Mouse (Mus musculus) small intestine, adult 2 months (tissue): Measurements from ENCODE around the gene Xylt1. TPM values are rescaled to one million over a fixed set of nuclear protein-coding genes. Genes with fewer than 3 reads are reported as not detected.

Experiments
- H3K27ac ChIP-seq: fragments of 200-500 bp; 2 replicates; pipeline ENCODE4 v1.5.1; 2012; ENCODE audit warnings: low read depth, low read length, control low read depth, inconsistent platforms; ENCODE audit not compliant: insufficient read depth
- H3K27me3 ChIP-seq: fragments of 200-500 bp; 2 replicates; pipeline ENCODE4 v1.6.1; 2012; ENCODE audit warnings: mild to moderate bottlenecking, moderate library complexity, low read length, inconsistent platforms; ENCODE audit not compliant: control insufficient read depth, insufficient read depth
- H3K36me3 ChIP-seq: fragments of 200-500 bp; 2 replicates; pipeline ENCODE4 v1.6.1; 2012; ENCODE audit warnings: mild to moderate bottlenecking, low read length, control low read depth, inconsistent platforms; ENCODE audit not compliant: control insufficient read depth, insufficient read depth
- H3K4me1 ChIP-seq: fragments of 200-500 bp; 2 replicates; pipeline ENCODE4 v1.6.1; 2012; ENCODE audit warnings: low read length, inconsistent platforms, mixed read lengths; ENCODE audit not compliant: control insufficient read depth, insufficient read depth, insufficient read length
- H3K4me3 ChIP-seq: fragments of 200-500 bp; 2 replicates; pipeline ENCODE4 v1.5.1; 2012; ENCODE audit warnings: low read depth, mild to moderate bottlenecking, control low read depth, inconsistent platforms, low read length, moderate library complexity
- CTCF ChIP-seq: fragments of 200-500 bp; IDR thresholded peaks from 2 replicates; pipeline ENCODE4 v1.5.1; 2012; ENCODE audit warnings: low read depth, mild to moderate bottlenecking, control low read depth, inconsistent platforms, low read length, moderate library complexity, mixed read lengths; ENCODE audit not compliant: insufficient replicate concordance, insufficient read length; ENCODE audit errors: extremely low read depth
- POLR2A ChIP-seq: fragments of 200-500 bp; IDR thresholded peaks from 2 replicates; pipeline ENCODE4 v1.6.1; 2012; ENCODE audit warnings: low read depth, mild to moderate bottlenecking, control low read depth, inconsistent platforms, low read length, moderate library complexity
- WGBS: fragments of 180-500 bp; shearing (Covaris S2); methylation state at CpG from one replicate; pipeline ENCODE4 v1.1.7; 2018; 5-methylcytosine and 5-hydroxymethylcytosine counted together
- polyA plus RNA-seq: library from polyadenylated mRNA; depleted of rRNA; stranded (reverse); fragments of >200 nt; gene quantifications from 2 replicates; pipeline ENCODE4 v1.2.3, GENCODE M21; 2012

Gene Xylt1
- polyA plus RNA-seq, 1 experiment, result 2.9 TPM

- Histone ChIP-seq H3K4me3 (no peak overlapping the region), H3K36me3 (no peaks in the 10 kb centered on the region), H3K27ac (no peak overlapping the region), H3K27me3 (no peaks in the 10 kb centered on the region), H3K4me1 (peaks cover 23% of the 10 kb centered on the region; the same call in 1 of the 2 replicates)
- TF ChIP-seq CTCF (no peak), POLR2A (no peak)
- WGBS, result 85% methylated on average over 1 of the region's 1 CpGs
Observed at GRCm38 (mm10) chr7:117478937-117479336, 98.2 kb downstream of the Xylt1 start.

- peak overlapping the region; percentile 57; the same call in 1 of the 2 replicates for H3K27ac ChIP-seq
- peaks cover 23% of the 10 kb centered on the region; the same call in 1 of the 2 replicates for H3K4me1 ChIP-seq
Observed at GRCm38 (mm10) chr7:117480831-117481230, 100.1 kb downstream of the Xylt1 start.

GRCm38 (mm10) chr7:117481404-117481803, 100.6 kb downstream of the Xylt1 start:
- WGBS, result 63% methylated on average over 3 of the region's 3 CpGs
- Histone ChIP-seq H3K27me3 (no peaks in the 10 kb centered on the region), H3K4me3 (no peak overlapping the region), H3K36me3 (no peaks in the 10 kb centered on the region), H3K27ac (peak overlapping the region; percentile 57), H3K4me1 (peaks cover 22% of the 10 kb centered on the region; the same call in 1 of the 2 replicates)
- TF ChIP-seq POLR2A (no peak), CTCF (no peak)

More at GRCm38 (mm10) chr7:117480831-117481230, 100.1 kb downstream of the Xylt1 start:
- TF ChIP-seq CTCF (no peak), POLR2A (no peak)
- Histone ChIP-seq H3K36me3 (no peaks in the 10 kb centered on the region), H3K4me3 (no peak overlapping the region), H3K27me3 (no peaks in the 10 kb centered on the region)
- WGBS, result 52% methylated on average over 5 of the region's 5 CpGs

DNA sequence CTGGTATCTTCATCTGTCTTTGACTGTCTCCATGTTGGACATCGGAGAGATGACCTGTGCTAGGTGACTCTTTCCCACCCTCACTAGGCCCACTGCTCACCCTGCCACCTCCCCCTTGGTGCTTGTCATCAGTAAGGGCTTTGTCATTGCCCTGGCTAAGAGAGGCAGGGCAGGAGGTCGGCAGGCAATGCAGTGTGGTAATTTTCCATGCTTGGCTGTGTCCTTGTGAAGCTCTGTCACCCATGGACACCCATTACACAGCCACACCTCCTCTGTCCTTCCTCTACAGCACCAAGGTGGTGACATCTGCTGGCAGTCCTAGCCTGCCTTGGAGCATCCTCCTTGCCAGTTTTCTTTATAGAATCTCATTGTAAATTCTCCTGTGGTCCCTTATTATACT, 101.9 kb downstream of the Xylt1 start:
- Histone ChIP-seq H3K27ac (no peak overlapping the region), H3K36me3 (no peaks in the 10 kb centered on the region), H3K27me3 (no peaks in the 10 kb centered on the region), H3K4me3 (no peak overlapping the region), H3K4me1 (peaks cover 22% of the 10 kb centered on the region; the same call in 1 of the 2 replicates)
- TF ChIP-seq CTCF (no peak), POLR2A (no peak)
- 77% methylated on average over 2 of the region's 2 CpGs for WGBS

DNA sequence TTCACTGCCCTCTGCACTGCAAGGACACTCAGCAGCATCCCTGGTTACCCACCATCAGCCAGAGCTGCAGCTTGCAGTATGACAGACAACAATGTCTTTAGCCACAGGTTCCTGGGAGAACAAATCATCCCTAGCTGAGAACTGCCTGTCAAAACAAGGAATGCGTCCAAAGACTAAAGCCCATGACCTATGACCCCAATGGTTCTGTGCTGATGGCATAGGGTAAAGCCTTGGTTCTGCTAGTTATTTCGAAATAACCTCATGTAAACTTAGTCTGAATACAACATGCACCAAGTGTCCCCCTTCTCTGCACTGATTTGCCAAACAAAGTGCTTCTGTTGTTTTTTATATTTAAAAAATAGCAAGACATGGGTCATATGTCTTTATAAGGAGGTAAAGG, 103.8 kb downstream of the Xylt1 start:
- Histone ChIP-seq H3K4me1 (peaks cover 25% of the 10 kb centered on the region; the same call in 1 of the 2 replicates), H3K27me3 (no peaks in the 10 kb centered on the region), H3K36me3 (no peaks in the 10 kb centered on the region), H3K4me3 (no peak overlapping the region), H3K27ac (no peak overlapping the region)
- TF ChIP-seq CTCF, result no peak
- TF ChIP-seq POLR2A, result no peak
- 75% methylated on average over 2 of the region's 2 CpGs for WGBS

DNA sequence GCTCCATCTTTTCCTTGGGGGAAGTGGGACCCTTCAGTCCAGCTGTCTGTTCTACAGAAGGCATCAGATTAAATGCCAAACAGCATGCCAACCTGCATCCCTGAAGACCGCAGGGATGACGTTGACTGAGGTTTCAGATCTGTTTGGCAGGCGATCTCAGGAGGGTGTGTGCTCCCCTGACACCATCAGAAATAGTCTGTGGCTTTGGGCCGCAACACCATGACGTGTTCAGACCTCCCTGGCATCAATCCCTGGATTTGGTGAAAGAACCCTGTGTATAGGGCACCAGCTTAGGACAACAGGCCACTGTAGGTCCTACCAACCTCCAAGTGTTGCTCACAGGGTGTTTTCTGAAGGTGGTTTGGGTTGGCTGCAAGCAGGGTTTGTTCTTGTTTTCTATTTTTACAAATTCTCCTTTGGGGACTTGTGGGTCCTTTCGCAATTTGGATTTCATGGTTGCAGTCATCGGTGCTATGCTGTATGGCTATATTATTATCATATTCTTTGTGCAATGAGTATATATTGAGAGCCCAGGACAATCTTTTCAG, 104.3 kb downstream of the Xylt1 start:
- H3K27me3 ChIP-seq, result no peaks in the 10 kb centered on the region
- H3K4me1 ChIP-seq, result peaks cover 30% of the 10 kb centered on the region; the same call in 1 of the 2 replicates
- TF ChIP-seq POLR2A (no peak), CTCF (no peak)
- no peak overlapping the region for H3K4me3 ChIP-seq
- no peaks in the 10 kb centered on the region for H3K36me3 ChIP-seq
- H3K27ac ChIP-seq, result no peak overlapping the region
- WGBS, result 89% methylated on average over 7 of the region's 7 CpGs

DNA sequence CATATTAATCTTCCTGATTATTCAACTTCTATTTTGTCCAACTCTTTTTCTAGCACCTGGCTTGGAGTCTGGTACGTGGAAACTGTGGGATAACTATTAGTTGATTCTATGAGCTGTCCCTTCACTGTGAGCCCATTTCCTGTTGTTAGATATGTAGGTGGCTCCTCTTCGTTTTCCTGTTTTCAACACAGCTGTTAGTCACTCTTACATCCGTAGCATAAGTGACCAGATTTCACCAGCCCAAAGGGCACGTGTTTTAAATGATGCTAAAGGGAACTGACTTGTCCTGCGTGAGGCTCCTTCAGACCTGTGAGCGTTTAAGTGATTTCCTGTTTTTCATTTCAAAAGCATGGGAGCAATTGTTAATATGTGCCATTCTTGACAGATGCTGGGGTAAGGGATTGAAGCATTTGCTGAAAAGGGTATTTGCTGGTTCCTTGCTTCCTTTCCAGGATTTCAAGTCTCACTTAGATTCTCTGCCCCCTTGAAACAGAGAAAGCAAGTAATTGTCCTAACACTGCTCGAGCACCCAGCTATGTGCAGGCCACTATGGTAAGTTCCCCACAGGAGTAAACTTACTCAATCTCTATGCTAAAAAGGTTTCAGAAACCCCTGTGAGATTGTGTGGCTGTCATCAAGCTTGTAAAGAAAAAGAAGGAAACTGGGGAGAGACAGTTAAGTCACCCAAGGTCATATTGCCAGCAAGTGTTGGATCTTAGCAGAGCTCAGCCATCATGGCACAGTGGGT, 105.8 kb downstream of the Xylt1 start:
- Histone ChIP-seq H3K4me3 (no peak overlapping the region), H3K27me3 (no peaks in the 10 kb centered on the region), H3K4me1 (peaks cover 24% of the 10 kb centered on the region; the same call in 1 of the 2 replicates), H3K27ac (no peak overlapping the region), H3K36me3 (no peaks in the 10 kb centered on the region)
- no peak for TF ChIP-seq POLR2A
- no peak for TF ChIP-seq CTCF
- WGBS, result 76% methylated on average over 7 of the region's 7 CpGs
